Mouse (Mus musculus): Measurements from ENCODE around the gene Panx3.

Gene Panx3

GRCm38 (mm10) chr9:37669115-37669514 is at the start of gene Panx3:
Gene Panx3, minus strand, starts transcription at chr9:37669235.
- ATAC-seq (ENCODE audit: insufficient number of reproducible peaks, low FRiP score, low TSS enrichment): no peak

GRCm38 (mm10) chr9:37716150-37716549 is 47.1 kb upstream of the Panx3 start, which contains the start of gene Olfr160:
Gene Olfr160, minus strand, starts transcription at chr9:37716250.
- no peak for ATAC-seq (ENCODE audit: insufficient number of reproducible peaks, low FRiP score, low TSS enrichment)

GRCm38 (mm10) chr9:37689970-37690686 is 21.1 kb upstream of the Panx3 start:
- ATAC-seq (ENCODE audit: insufficient number of reproducible peaks, low FRiP score, low TSS enrichment): no peak

GRCm38 (mm10) chr9:37687941-37688303 is 18.9 kb upstream of the Panx3 start:
- ATAC-seq (ENCODE audit: insufficient number of reproducible peaks, low FRiP score, low TSS enrichment): no peak

GRCm38 (mm10) chr9:37687288-37687940 is 18.4 kb upstream of the Panx3 start:
- no peak for ATAC-seq (ENCODE audit: insufficient number of reproducible peaks, low FRiP score, low TSS enrichment)

- ATAC-seq (ENCODE audit: insufficient number of reproducible peaks, low FRiP score, low TSS enrichment): no peak
Measured at GRCm38 (mm10) chr9:37681123-37681522, 12.1 kb upstream of the Panx3 start.

- ATAC-seq (ENCODE audit: insufficient number of reproducible peaks, low FRiP score, low TSS enrichment): no peak
Measured at GRCm38 (mm10) chr9:37675287-37675686, 6.3 kb upstream of the Panx3 start.

GRCm38 (mm10) chr9:37670261-37670660 is 1.2 kb upstream of the Panx3 start:
- ATAC-seq (ENCODE audit: insufficient number of reproducible peaks, low FRiP score, low TSS enrichment): no peak

- no peak for ATAC-seq (ENCODE audit: insufficient number of reproducible peaks, low FRiP score, low TSS enrichment)
Measured at GRCm38 (mm10) chr9:37669678-37670077, 643 bp upstream of the Panx3 start.

GRCm38 (mm10) chr9:37666045-37666444 is 3.0 kb downstream of the Panx3 start:
- ATAC-seq (ENCODE audit: insufficient number of reproducible peaks, low FRiP score, low TSS enrichment): no peak

GRCm38 (mm10) chr9:37664604-37665003 is 4.4 kb downstream of the Panx3 start:
- no peak for ATAC-seq (ENCODE audit: insufficient number of reproducible peaks, low FRiP score, low TSS enrichment)

GRCm38 (mm10) chr9:37663210-37663609 is 5.8 kb downstream of the Panx3 start:
- no peak for ATAC-seq (ENCODE audit: insufficient number of reproducible peaks, low FRiP score, low TSS enrichment)

GRCm38 (mm10) chr9:37659413-37659812 is 9.6 kb downstream of the Panx3 start:
- ATAC-seq (ENCODE audit: insufficient number of reproducible peaks, low FRiP score, low TSS enrichment): no peak

- ATAC-seq (ENCODE audit: insufficient number of reproducible peaks, low FRiP score, low TSS enrichment): peak; percentile 82
Measured at GRCm38 (mm10) chr9:37656931-37657481, 12.0 kb downstream of the Panx3 start, which contains the start of gene Tbrg1. Gene Tbrg1, minus strand, starts transcription at chr9:37657312.

GRCm38 (mm10) chr9:37656439-37656881 is 12.6 kb downstream of the Panx3 start:
- no peak; the same call in 1 of the 2 replicates for ATAC-seq (ENCODE audit: insufficient number of reproducible peaks, low FRiP score, low TSS enrichment)

- no peak for ATAC-seq (ENCODE audit: insufficient number of reproducible peaks, low FRiP score, low TSS enrichment)
Measured at GRCm38 (mm10) chr9:37655961-37656360, 13.1 kb downstream of the Panx3 start.

- no peak for ATAC-seq (ENCODE audit: insufficient number of reproducible peaks, low FRiP score, low TSS enrichment)
Measured at GRCm38 (mm10) chr9:37653836-37654235, 15.2 kb downstream of the Panx3 start.

- no peak for ATAC-seq (ENCODE audit: insufficient number of reproducible peaks, low FRiP score, low TSS enrichment)
Measured at GRCm38 (mm10) chr9:37650639-37651038, 18.4 kb downstream of the Panx3 start.

- ATAC-seq (ENCODE audit: insufficient number of reproducible peaks, low FRiP score, low TSS enrichment): no peak
Measured at GRCm38 (mm10) chr9:37646246-37646645, 22.8 kb downstream of the Panx3 start.

GRCm38 (mm10) chr9:37638721-37639120 is 30.3 kb downstream of the Panx3 start:
- no peak for ATAC-seq (ENCODE audit: insufficient number of reproducible peaks, low FRiP score, low TSS enrichment)

- ATAC-seq (ENCODE audit: insufficient number of reproducible peaks, low FRiP score, low TSS enrichment): no peak
Measured at GRCm38 (mm10) chr9:37636800-37637542, 32.1 kb downstream of the Panx3 start.

Measured in cerebellum, adult (tissue).